Mouse (Mus musculus) heart, adult 18-20 months (tissue): Measurements from ENCODE around the gene Gm28047. TPM values are rescaled to one million over a fixed set of nuclear protein-coding genes. Genes with fewer than 3 reads are reported as not detected.
A peak's percentile ranks its signal among the peaks of the same experiment; 100 is the strongest.

Experiments
- DNase-seq, 2 experiments: peaks; one replicate each; pipeline ENCODE4 v3.0.0; 2021 to 2022; ENCODE audit warnings: mixed read lengths in 1 of 2
- microRNA-seq, 2 experiments: library from miRNA; unstranded; fragments of <30 nt; microRNA quantifications; one replicate each; pipeline ENCODE4 v1.2.0; 2022
- total RNA-seq, 2 experiments: library from RNA; stranded (reverse); gene quantifications; 2 replicates each; pipeline ENCODE4 v1.2.3; 2021

Gm28047 gene
- total RNA-seq, 2 experiments from 2014 or later, result 2.5 TPM; not detected in 1

DNA sequence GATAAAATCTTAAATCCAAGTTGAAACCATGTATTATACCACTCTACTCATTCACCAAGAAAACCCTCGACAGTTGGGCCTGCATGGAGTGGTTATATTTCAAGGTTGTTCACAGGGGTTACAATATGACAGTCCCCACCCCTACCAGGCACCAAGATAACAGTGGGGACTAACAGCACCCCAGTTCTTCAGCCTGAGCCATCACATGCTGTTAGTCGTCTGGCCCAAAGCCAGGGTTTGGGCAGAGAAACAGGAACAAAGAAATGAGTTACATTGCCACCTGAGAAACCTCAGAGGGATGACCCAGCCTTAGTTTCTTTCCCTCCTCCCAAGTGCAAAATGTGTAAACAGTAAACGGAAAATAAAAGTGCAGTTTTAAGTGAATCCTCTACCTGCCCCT, 125.5 kb downstream of the Gm28047 start:
- no peak for DNase-seq

DNA sequence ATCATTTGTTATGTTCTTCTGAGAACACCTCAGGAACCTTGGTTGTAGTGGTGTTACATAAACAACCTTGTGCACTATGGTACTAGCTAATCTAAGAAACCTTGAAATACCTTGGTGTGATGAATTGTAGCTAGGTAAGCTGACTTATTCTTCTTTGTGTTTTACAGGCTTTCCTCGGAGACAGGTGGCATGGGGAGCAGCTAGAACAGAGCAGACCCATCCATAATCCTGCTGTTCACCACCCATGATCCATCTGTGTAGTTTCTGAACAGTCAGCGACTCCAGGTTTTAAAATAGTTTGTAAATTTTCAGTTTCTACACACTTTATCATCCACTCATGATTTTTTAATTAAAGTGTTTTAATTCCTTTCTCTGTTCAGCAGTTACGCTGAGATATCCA, 126.5 kb downstream of the Gm28047 start:
- no peak for DNase-seq

- DNase-seq, result no peak
Observed at GRCm38 (mm10) chr15:102487664-102488063, 137.2 kb downstream of the Gm28047 start.

DNA sequence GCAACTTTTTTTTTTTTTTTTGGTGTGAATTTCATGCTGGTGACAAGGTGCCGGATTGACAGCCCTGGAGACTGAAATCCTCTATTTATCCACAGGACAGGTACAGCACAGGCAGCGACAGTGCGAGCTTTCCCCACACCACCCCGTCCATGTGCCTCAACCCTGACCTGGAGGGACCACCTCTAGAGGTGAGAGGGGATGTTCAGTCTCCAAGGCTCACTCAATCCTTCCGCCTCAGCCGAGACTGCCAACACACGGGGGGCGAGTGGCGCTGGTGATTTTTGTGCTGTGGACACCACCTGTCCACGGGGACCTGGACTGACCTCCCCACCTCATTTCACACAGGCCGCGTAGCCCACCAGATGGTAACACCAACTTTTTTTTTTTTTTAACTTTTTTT, 139.0 kb downstream of the Gm28047 start:
- DNase-seq, result no peak

DNA sequence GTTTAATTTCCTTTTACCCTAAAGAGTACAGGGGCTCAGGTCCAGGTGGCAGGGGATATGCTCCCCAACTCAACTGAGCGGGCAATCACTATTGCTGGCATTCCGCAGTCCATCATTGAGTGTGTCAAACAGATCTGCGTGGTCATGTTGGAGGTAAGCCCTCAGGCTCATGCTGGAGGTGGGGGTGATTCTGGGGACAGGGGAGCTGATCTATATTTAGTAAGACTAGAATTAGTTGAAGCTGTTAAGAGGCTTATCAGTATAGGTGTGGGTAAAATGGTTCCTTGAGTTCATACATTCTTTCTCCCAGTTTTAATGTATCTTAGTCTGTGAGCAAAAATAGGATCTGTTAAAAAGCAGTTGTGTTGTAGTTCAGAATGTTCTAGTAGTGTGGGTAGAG, 141.7 kb downstream of the Gm28047 start:
- DNase-seq, result peak in 1 of 2 experiments; percentile 41

GRCm38 (mm10) chr15:102474520-102474919, 150.3 kb downstream of the Gm28047 start:
- no peak for DNase-seq

Small RNAs within 50 kb of the gene (microRNA-seq; reads per million reads assigned to microRNA genes)
- 0 reads per million in 2 experiments for gene Mir688

Other genes with a start within 250 kb of the Gm28047 start
- 10 to 100 TPM; 31.9 to 39.6 TPM for gene Sp1, start 218.9 kb downstream of the Gm28047 start, total RNA-seq
- under 1 TPM; 0.39 to 0.97 TPM for gene Amhr2, start 179.7 kb downstream of the Gm28047 start, total RNA-seq
- 10 to 100 TPM; 20.3 to 24.4 TPM for gene Prr13, start 166.0 kb downstream of the Gm28047 start, total RNA-seq
- gene Pcbp2, start 154.5 kb downstream of the Gm28047 start, total RNA-seq, result 100 to 1,000 TPM; 418 to 491 TPM
- gene Gm10337, start 121.3 kb downstream of the Gm28047 start, total RNA-seq, result not detected
- 1 to 10 TPM; 1.8 to 2.3 TPM for gene Map3k12, start 108.0 kb downstream of the Gm28047 start, total RNA-seq
- gene Tarbp2, start 106.9 kb downstream of the Gm28047 start, total RNA-seq, result 10 to 100 TPM; 40.1 to 43.0 TPM
- under 1 TPM; 0.87 to 0.92 TPM for gene Npff, start 100.1 kb downstream of the Gm28047 start, total RNA-seq
- 10 to 100 TPM; 41.2 to 44.9 TPM for gene Atf7, start 397 bp upstream of the Gm28047 start, total RNA-seq
- 10 to 100 TPM; 28.4 to 50.6 TPM for gene Atp5g2, start 47.3 kb upstream of the Gm28047 start, total RNA-seq
- 100 to 1,000 TPM; 105 to 119 TPM for gene Calcoco1, start 97.1 kb upstream of the Gm28047 start, total RNA-seq